Mouse (Mus musculus): ENCODE data around the gene Kif24.

- no peak for TF ChIP-seq GATA1 (IDR thresholded peaks at IDR 0.05; ENCODE audit: borderline replicate concordance, low read length)
- no peak for TF ChIP-seq FLI1 (IDR thresholded peaks at IDR 0.05; ENCODE audit: low read length)
Observed at GRCm38 (mm10) chr4:41502986-41503412, 38.3 kb upstream of the Kif24 start, which contains the start of gene AI464131.
